Mouse (Mus musculus) erythroid progenitor cell, adult 5-6 weeks (primary cell): Measurements from ENCODE around the gene Med27. TPM values are rescaled to one million over a fixed set of nuclear protein-coding genes. Genes with fewer than 3 reads are reported as not detected.

Experiments used
- ATAC-seq: replicated peaks from 2 replicates; pipeline ENCODE4 v1.8.0; 2016; ENCODE audit warnings: moderate number of reproducible peaks, mild to moderate bottlenecking, moderate TSS enrichment, inconsistent platforms; ENCODE audit not compliant: poor library complexity, low FRiP score, severe bottlenecking
- total RNA-seq, 2 experiments: library from RNA; stranded (forward) in 1 of 2; stranded (reverse) in 1 of 2; fragments of 150-400 nt in 1 of 2; fragments of 186-747, 209-891 nt in 1 of 2; gene quantifications; 2 replicates each; pipeline versions ENCODE4 v1.2.3 to v1.2.4; 2015 to 2017; ENCODE audit warnings: low replicate concordance in 2 of 2

Gene Med27
- total RNA-seq, 2 experiments from 2014 or later, result 20.0 to 23.1 TPM

DNA sequence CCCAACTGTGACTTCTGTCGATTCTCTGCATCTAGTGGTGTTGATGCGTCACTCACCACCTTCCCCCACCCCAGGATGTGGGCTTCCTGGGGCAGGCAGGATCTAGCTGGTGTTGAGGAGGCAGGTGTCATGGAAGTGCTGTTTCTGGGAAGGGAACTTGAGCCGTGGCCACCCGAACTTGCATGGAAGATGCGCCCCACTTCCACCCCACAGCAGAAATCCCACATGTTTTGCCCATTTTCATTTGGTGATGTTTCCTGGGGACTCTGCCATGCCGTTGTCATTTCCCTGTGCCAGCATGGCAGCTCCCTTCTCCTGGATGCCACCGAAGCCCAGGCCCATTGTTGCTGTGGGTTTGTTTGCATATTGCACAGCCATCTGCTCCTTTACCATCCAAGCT lies 42.3 kb downstream of the Med27 start:
- ATAC-seq, result no peak

DNA sequence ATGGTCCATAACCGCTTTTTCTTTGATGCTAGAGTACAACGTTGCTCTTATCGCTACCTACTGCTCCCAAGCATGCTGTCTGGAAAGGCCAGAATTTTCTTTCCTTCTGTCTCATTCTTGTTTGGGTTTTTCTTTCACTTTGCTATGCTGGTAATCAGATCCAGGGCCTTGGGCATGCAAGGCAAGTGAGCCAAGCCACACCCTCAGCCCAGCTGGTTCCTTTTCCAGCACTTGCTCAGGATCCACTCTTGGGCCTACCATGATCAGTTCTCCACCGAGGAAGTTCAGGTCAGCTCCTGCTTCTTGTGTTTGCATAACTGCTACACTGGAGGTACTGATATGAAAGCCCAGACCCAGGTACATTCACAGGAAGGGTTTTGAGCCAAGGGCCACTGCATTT lies 44.5 kb downstream of the Med27 start:
- no peak for ATAC-seq

DNA sequence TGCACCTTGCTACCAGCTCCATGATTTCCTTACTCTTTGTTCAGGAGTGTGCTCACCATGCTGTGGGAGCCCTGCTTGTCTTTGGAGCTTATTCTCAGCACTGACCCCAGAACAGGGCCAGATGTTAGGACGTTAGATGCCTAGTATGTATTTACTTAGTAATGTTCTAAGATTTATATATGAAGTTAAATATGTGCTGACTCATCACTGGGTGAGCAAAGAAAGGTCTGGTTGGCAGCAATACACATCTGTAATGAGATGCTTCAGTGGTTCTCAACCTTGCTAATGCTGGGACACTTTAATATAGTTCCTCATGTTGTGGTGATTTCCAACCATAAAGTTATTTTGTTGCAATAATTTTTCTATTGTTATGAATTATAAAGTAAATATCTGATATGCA lies 45.4 kb downstream of the Med27 start:
- no peak for ATAC-seq

DNA sequence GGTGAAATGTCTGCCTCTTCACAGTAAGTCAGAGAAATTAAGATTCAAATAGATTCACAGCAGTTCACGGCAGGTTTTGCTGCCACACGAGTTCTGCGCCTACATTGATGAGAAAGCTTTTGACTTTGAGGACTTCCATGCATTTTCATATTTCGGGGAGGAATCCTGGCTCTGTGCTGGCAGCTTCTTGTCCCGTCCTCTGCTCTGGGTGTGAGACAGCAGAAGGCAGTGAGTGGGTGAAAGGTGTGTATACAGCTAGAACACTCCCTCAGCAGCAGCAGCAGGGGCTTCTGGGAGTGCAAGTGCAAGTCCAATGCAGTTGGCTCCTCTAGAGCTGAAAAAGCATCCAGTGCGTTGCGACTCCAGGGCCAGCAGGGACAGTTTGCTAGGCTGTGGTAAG lies 53.6 kb downstream of the Med27 start:
- ATAC-seq, result no peak

DNA sequence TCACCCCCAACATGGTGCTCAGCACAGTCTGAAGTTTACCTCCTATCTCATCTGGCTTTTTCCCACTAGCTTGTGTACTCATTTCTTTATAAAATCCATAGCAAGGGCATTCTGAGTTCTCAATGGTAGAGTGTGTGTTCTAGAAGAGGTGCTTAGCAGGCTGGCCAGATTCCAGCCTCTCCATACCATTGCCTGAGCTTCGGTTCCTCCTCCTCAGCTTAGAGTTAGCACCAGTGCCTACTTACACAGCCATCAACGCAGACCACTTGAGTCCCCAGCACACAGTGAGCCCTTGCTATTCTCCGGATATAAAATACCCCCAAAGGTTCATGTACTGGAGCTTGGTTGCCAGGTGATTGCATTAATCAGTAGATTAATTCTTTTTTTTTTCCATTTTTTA lies 54.2 kb downstream of the Med27 start:
- no peak for ATAC-seq

DNA sequence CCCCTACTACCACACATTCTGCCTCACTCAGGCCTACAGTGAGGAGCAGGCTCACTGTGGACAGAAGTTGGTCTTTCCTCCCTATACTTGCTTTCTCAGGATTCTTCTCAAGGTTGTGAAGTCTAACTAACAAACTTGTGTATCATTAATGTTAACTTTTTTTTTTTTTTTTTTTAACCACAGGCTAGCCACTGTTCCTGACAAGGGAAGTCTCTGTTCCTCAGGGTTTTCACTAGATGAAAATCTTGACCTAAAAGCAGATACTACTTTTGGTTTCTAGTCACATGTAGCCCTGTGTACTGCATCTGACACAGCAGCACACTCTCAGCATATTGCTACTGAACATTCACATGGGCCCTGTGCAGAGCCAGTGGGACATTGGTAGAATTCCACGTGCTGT lies 55.2 kb downstream of the Med27 start:
- no peak for ATAC-seq

DNA sequence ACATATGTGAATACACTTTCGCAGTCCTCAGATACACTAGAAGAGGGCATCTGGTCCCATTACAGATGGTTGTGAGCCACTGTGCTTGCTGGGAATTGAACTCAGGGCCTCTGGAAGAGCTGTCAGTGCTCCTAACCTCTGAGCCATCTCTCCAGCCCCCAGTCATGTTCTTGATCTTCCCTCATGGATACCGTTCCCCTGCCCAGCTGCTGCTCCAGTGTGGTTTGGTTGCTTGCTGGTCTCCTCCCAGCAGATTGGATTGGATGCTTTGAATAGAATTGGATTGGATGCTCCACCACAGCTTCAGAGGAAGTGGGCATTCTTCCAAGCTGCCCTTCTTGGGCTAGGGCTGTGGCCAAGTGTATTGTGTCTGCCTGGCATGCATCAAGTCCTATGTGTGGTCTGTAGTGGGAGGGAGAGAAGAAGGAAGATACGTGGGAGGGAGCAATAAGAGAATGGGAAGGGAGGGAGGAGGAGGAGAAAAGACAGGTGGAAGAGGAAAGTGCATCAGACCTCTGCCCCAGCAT lies 56.0 kb downstream of the Med27 start:
- ATAC-seq, result no peak

DNA sequence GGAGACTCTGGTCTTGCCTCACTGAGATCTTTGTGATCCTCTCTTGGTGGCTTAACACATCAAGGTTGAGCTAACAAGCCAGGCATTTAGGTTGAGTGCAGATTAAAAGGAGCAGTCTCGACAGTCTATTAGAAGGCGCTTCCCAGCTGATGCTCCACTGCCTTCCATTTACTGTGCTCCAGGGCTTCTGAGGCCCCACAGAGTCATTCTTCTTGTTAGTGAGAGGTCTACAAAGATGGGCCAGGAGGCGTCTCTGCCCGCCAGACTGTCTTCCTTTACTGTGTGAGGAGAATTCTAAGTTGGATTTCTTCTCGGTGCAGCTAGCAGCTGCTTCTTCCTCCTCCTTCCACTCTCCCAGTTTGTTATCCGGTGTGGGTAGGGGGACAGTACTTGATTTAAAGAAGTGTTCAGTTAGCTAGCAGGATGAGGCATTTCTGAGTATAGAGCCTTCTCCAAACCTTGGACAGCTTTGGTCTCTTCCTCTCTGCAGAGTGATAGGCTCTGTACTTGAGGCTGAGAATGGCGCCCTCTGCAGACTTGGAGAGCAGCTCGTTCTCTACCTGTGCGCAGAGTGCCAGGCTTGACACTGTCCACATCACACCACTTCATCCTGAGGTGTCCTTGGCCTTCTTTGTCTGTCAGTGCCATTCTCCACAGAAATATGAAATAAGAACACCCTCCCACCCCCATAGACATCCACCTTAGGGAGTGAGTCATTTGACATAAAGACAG lies 57.3 kb downstream of the Med27 start:
- no peak for ATAC-seq

DNA sequence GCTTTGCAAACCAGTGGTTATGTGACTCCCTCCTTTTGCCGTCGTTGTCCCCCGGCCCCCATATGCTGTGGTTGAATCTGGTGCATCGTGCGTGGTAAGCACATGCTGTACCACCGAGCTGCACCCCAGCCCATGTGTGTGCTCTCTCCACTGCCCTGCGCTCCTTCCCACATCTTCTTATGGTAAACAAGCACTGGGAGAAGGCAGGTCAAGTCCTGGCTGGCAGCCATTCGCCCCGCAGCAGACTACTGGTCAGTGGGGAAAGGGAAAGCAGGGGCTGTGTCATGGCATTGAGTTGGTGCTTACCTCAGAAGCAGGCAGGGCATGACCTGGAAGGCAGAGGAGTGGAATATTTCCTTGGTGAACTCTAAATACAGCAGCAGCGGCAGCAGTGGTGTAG lies 58.3 kb downstream of the Med27 start:
- no peak for ATAC-seq

DNA sequence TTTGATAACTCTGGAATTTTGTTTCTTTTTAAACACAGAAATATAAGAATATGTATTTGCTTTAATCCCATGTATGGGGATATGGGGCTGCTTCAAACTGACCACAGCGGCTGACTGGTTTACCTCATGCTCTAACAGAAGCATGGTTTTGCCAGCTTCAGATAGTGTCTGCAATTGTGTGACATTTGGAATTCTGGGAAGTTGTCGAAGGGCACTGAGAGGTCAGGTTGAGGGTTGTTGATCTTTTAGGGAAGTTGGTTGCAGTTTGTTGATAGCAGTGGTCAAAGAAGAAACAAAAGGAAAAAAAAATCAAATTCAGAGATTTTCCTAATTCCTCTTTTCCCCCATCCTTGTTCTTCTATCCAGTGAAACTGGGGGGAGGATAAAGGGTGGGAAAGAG lies 59.2 kb downstream of the Med27 start:
- no peak for ATAC-seq

DNA sequence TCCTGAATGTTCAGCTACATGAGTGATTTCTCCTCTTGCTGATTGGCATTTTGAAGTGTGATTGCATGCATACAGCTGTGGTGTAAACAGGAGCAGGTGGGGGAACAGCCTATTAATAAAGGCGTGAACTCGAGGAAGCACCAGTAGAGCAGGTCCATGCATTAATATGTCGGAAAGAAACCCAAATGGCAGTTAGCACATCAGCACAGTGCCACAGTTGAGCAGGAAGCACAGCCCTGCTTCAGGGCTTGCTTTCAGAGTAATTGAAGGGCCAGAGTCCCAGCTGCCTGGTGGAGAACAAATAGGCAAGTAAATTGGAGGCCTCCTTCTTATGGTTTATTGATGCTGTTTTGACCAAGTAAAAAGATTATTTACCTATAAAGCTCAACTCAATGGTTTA lies 60.7 kb downstream of the Med27 start:
- ATAC-seq, result no peak

DNA sequence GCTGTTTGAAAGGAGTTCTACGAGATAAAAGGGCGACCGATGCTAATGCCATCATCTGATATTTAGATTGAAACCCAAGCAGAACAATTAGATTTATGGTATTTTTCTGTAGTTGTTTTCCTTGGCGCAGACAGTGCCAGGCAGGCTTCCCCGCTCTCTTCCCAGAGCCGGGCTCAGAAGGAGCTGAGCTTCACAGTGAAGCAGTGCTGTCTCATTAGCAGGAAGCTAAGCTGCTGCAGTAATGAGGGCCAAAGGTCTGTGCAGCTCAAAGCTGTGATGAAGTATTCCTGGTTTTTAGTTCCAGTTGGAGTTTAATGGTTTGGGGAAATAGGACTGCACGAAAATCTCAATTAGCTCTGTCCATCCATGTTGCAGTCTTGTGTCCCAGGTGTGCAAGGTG lies 61.1 kb downstream of the Med27 start:
- ATAC-seq, result no peak

DNA sequence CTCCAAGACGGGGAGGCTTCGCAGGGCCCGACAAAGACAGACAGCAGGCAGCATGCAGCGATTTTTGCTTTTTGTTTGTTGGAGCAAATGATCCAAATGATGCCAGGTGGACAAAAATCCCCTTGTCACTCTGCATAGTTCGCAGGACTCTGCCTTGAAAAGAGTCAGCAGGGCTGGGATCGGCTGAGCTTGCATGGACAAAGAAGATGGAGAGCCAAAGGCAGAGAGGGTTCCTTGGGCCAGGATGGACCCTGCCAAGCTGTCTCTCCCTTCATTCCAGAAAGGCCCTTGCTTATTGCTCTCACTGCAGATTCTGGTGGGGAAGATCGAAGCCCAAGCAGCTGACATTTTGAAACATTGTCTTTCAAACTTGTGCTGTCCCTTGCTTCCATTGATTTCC lies 64.3 kb downstream of the Med27 start:
- no peak for ATAC-seq

DNA sequence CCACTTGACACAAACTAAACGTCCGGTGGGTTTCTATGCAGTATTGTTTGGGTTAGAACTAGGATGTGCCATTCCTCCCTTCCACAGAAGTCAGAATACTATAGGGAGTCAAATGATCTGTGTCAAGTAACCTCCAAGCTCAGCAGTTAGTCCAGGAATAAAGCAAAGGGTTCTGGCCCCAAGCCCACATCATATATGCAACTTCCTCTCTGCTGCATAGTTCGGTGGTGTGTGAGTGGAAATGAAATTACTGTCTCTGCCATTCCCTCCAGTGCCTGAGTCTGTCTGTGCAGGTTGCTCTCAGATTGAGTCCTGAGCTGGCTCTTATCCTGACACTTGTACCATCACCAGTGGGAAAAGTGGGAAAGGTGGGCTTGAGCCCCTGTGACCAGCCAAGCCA lies 65.8 kb downstream of the Med27 start:
- no peak for ATAC-seq

DNA sequence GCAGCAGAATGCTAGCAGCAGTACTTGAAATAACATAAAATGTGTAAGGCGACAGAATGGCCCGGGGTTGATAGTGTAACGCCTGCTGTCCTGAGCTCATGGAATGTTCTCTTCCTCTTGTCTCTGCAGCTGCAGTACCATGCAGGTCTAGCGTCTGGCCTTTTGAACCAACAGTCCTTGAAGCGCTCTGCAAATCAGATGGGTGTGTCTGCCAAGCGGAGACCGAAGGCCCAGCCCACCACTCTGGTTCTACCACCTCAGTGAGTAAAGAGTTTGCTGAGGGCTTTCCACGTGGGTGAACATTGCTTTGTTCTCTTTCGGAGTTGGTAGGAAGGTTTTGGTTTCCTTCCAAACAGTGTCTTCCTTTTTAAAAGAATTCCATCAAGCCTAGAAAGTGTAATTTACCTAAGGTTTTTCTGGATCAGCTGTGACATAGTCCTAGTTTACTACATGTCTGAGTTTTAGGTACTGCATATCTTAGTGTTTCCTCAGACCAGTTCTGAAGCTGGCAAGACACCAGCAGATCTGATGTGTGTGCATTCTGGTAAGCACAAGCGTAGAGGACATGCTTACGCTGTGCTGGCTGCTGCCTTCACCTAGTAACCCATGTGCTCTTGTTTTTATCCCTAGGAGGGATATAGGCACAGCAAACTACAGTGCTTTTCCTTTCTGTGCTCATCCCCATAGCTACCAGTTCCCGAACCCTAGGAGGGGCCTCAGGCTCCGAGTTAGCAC lies 66.8 kb downstream of the Med27 start:
- no peak for ATAC-seq

DNA sequence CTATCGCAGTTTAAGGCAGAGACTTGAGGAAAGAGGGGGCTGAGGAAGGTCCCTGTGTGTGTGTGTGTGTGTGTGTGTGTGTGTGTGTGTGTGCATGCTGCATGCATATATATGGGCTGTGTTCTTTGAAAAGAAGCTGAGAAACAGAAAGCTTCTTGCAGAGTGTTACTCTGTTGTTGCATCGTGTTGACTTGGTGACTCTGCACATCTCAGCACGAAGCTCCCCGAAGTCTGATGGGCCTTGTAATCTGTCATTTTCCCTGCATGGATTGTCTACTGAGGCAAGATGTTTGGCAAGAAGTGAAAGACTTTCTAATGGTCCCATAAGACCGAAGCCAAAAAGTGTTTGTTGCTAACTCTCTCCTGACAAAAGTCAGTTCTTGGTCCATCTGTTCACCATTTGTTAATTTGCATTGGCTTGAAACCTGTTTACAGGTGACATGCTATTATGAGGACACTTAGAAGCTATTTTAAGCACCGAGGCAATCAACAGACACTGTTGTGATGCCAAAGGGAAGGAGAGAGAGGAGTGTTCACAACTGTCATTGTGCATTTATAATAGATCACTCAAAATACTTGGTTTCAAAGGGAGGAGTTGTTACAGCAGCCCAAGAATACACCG lies 68.3 kb downstream of the Med27 start:
- no peak for ATAC-seq

DNA sequence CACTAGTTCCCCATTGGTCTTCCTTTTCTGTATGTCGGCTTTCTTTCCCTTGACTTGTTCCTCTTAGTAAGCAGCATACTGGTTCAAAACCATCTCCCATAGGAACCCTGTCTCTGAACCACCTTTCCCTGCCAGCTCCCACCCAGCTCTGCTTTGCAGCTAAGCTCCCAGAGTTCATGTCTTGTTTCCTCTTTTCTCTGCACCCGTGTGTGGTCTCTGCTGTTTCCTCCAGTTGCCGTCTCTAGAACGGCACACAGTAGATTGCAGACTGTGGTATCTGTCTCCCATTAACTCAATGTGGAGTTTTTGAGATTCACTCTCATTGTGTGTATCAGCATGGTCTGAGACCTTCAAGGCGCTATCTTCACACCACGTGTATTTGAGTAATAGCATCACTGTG lies 71.9 kb downstream of the Med27 start:
- no peak for ATAC-seq

DNA sequence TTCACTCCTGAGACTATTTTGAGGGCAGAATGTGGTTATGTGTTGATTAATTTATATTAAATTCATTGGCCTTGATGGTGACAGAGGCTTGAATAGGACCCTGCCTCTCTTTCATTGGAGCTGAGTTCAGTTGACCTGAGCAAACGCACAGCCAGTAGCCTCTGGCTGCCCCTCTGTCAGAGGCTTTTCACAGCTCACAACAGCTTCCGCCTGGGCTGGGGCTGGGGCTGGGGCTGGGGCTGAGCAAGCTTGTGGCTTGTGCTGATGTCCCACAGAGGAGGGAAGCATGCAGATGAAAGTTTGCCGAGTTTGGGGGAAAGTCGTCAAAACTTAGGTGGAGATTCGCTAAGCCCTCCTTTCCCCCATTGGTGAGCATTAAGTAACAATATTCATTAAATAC lies 72.8 kb downstream of the Med27 start:
- ATAC-seq, result no peak

DNA sequence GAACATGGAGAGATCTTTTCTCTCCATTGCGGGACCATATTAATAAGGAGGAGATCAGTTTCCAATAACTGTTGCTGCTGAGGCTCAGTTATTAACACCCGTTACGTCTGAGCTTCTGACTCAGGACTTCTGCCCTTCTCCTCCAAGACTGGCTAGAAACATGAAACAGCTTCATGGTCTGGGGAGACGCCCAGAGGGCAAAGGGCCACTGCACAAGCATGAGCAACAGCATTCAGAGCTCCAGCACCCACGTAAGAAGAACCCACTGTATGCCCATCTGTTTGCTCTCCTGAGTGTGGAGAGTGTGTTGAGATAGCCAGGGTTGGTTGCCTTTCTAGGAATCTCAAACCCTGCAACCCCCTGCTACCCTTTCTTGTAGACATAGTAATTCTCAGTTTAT lies 73.3 kb downstream of the Med27 start:
- ATAC-seq, result no peak

DNA sequence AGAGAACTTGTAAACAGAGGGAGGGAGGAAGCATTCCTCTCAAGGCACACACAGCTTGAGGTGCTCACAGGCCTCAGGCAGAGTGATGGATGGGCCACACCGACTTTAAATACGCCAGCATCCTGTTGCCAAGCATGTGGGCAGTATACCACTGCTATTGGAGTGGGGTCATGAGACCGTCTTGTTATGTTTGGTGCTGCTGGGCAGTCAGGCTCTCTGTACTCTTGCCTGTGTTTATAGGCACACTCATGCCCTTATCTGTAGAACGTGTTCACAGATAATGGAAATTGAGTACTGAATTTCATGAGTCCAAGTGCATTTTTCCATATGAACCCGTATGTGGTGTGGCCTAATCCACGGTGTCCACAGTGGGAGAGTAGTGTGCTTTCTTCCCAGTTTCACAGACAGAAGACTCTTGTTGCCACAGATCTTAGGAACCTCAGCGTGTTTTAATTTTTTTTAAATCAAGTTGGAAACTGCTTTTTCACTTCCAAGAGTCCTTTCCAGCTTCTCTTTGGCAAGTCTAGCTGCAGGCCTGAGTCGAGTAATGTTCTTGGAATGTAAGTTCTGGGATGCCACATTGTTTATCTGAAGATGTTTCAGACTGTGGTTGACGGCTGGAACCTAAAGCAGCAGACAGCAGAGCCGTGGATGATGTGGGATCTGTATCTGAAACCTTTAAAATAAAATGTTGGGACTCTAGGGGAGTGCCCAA lies 75.7 kb downstream of the Med27 start:
- ATAC-seq, result no peak
